Mouse (Mus musculus) ES-Bruce4 (cell line): ENCODE results near the gene Cd83. TPM values are rescaled to one million over a fixed set of nuclear protein-coding genes. Genes with fewer than 3 reads are reported as not detected.
A peak's percentile ranks its signal among the peaks of the same experiment; 100 is the strongest.

ENCODE experiments used
- H3K27ac ChIP-seq: 2 replicates; pipeline ENCODE4 v1.5.1; 2012; ENCODE audit warnings: low read length, inconsistent platforms; ENCODE audit not compliant: insufficient read depth
- H3K27me3 ChIP-seq: 2 replicates; pipeline ENCODE4 v1.6.1; 2012; ENCODE audit warnings: mild to moderate bottlenecking, low read length, inconsistent platforms; ENCODE audit not compliant: control insufficient read depth, poor library complexity, insufficient read depth, severe bottlenecking
- H3K36me3 ChIP-seq: 2 replicates; pipeline ENCODE4 v1.6.1; 2012; ENCODE audit warnings: inconsistent platforms, mild to moderate bottlenecking, low read length, moderate library complexity; ENCODE audit not compliant: control insufficient read depth, poor library complexity, insufficient read depth, severe bottlenecking
- H3K4me1 ChIP-seq: one replicate; pipeline ENCODE4 v1.8.1; 2011; ENCODE audit warnings: low read length; ENCODE audit not compliant: control insufficient read depth, insufficient read depth
- H3K4me3 ChIP-seq: 2 replicates; pipeline ENCODE4 v1.5.1; 2011; ENCODE audit warnings: low read depth, mild to moderate bottlenecking, low read length
- H3K9ac ChIP-seq: 2 replicates; pipeline ENCODE4 v1.6.1; 2012; ENCODE audit warnings: low read depth, mild to moderate bottlenecking, inconsistent platforms; ENCODE audit not compliant: poor library complexity, severe bottlenecking
- H3K9me3 ChIP-seq: replicated peaks from 2 replicates; pipeline ENCODE4 v1.6.1; 2012; ENCODE audit warnings: mild to moderate bottlenecking, low read length, inconsistent platforms; ENCODE audit not compliant: control insufficient read depth, poor library complexity, insufficient read depth, severe bottlenecking
- CTCF ChIP-seq: IDR thresholded peaks from one replicate; pipeline ENCODE4 v1.8.1; 2011; ENCODE audit warnings: low read depth, low read length
- EP300 ChIP-seq: IDR thresholded peaks from 2 replicates; pipeline ENCODE4 v1.6.1; 2011; ENCODE audit warnings: low read depth, low read length; ENCODE audit not compliant: insufficient read depth
- POLR2A ChIP-seq: IDR thresholded peaks from one replicate; pipeline ENCODE4 v1.8.1; 2011; ENCODE audit warnings: low read length; ENCODE audit not compliant: insufficient read depth
- polyA plus RNA-seq: library from polyadenylated mRNA; stranded (reverse); fragments of >200 nt; gene quantifications from 2 replicates; pipeline ENCODE4 v1.2.4, GENCODE M21; 2011; ENCODE audit warnings: low read depth; ENCODE audit not compliant: missing spikeins, insufficient read depth, insufficient read length

The Cd83 gene
- polyA plus RNA-seq, 1 experiment: 0.46 TPM

- TF ChIP-seq CTCF (no peak), EP300 (no peak), POLR2A (no peak)
- H3K9ac ChIP-seq: no peak overlapping the region
- H3K27me3 ChIP-seq: peaks cover 8% of the 10 kb centered on the region; the same call in 1 of the 2 replicates
- no peak overlapping the region for H3K4me3 ChIP-seq
- no peaks in the 10 kb centered on the region for H3K36me3 ChIP-seq
- peaks cover 2% of the 10 kb centered on the region for H3K4me1 ChIP-seq
- H3K9me3 ChIP-seq: no peaks in the 10 kb centered on the region
- no peak overlapping the region for H3K27ac ChIP-seq
Measured at GRCm38 (mm10) chr13:43788071-43788470, 3.5 kb downstream of the Cd83 start.

- H3K27me3 ChIP-seq: peaks cover 8% of the 10 kb centered on the region; the same call in 1 of the 2 replicates
- H3K27ac ChIP-seq: no peak overlapping the region
- H3K9ac ChIP-seq: no peak overlapping the region
- H3K36me3 ChIP-seq: no peaks in the 10 kb centered on the region
- TF ChIP-seq POLR2A: no peak
- no peak for TF ChIP-seq EP300
- no peak for TF ChIP-seq CTCF
- H3K4me1 ChIP-seq: peaks cover 2% of the 10 kb centered on the region
- H3K9me3 ChIP-seq: no peaks in the 10 kb centered on the region
- H3K4me3 ChIP-seq: no peak overlapping the region
Measured at GRCm38 (mm10) chr13:43788983-43789645, 4.5 kb downstream of the Cd83 start.

- H3K27ac ChIP-seq: no peak overlapping the region
- H3K4me3 ChIP-seq: no peak overlapping the region
- no peak overlapping the region for H3K9ac ChIP-seq
- H3K36me3 ChIP-seq: no peaks in the 10 kb centered on the region
- no peaks in the 10 kb centered on the region for H3K9me3 ChIP-seq
- H3K4me1 ChIP-seq: peaks cover 2% of the 10 kb centered on the region
- H3K27me3 ChIP-seq: peaks cover 4% of the 10 kb centered on the region; the same call in 1 of the 2 replicates
- no peak for TF ChIP-seq CTCF
- TF ChIP-seq EP300: no peak
- no peak for TF ChIP-seq POLR2A
Measured at GRCm38 (mm10) chr13:43790229-43791001, 5.8 kb downstream of the Cd83 start.

- H3K4me3 ChIP-seq: no peak overlapping the region
Measured at GRCm38 (mm10) chr13:43795334-43795733, 10.8 kb downstream of the Cd83 start.

GRCm38 (mm10) chr13:43798655-43799054 lies 14.1 kb downstream of the Cd83 start:
- Histone ChIP-seq H3K4me1 (no peaks in the 10 kb centered on the region), H3K9ac (no peak overlapping the region), H3K36me3 (no peaks in the 10 kb centered on the region), H3K9me3 (no peaks in the 10 kb centered on the region), H3K4me3 (no peak overlapping the region), H3K27ac (no peak overlapping the region), H3K27me3 (no peaks in the 10 kb centered on the region)
- TF ChIP-seq POLR2A: no peak
- TF ChIP-seq CTCF: no peak
- no peak for TF ChIP-seq EP300

More at GRCm38 (mm10) chr13:43795334-43795733, 10.8 kb downstream of the Cd83 start:
- Histone ChIP-seq H3K9me3 (no peaks in the 10 kb centered on the region), H3K36me3 (no peaks in the 10 kb centered on the region), H3K4me1 (no peaks in the 10 kb centered on the region), H3K9ac (no peak overlapping the region), H3K27ac (no peak overlapping the region), H3K27me3 (no peaks in the 10 kb centered on the region)
- TF ChIP-seq POLR2A: no peak
- peak; percentile 52 for TF ChIP-seq CTCF

- Histone ChIP-seq H3K27me3 (no peaks in the 10 kb centered on the region), H3K27ac (no peak overlapping the region), H3K4me1 (no peaks in the 10 kb centered on the region), H3K9ac (no peak overlapping the region), H3K4me3 (no peak overlapping the region), H3K36me3 (no peaks in the 10 kb centered on the region), H3K9me3 (no peaks in the 10 kb centered on the region)
- TF ChIP-seq CTCF (no peak), EP300 (no peak), POLR2A (no peak)
Measured at GRCm38 (mm10) chr13:43800136-43800535, 15.6 kb downstream of the Cd83 start.
